Mouse (Mus musculus): ENCODE results near the gene Rcn3. TPM values are rescaled to one million over a fixed set of nuclear protein-coding genes. Genes with fewer than 3 reads are reported as not detected.

The Rcn3 gene
- polyA plus RNA-seq, 1 experiment from 2014 or later = 339 TPM

DNA sequence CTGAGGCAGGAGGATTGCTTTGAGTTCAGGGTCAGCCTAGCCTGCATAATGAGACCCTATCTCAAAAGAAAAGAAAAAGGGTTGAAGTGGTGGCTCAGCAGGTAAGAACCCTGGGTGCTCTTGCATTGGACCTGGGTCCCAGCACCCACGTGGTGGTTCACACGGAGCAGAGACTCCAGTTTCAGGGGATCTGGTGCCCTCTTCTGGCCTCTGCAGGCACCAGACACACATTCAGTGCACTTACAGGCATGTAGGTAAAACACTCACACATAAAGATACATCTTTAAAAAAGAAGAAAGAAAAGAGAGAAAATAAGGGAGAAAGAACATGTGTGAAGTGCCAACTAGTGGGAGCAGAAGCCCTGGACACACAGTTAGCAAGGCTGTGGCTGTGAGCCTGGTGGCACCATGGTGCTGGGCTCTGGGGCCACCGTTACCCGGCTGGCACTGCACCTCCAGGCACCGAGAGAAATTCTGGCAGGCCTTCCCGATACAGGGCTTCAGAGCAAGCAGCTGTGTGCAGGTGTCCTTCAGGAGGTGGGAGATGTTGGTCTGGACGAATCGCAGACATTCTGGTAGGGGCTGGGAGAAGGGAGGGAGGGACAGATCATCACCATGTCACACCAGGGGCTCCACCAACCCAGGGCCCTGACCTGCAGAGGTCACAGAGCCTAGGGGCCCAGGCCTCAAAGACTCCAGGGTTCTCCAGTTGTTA is 41.6 kb upstream of the Rcn3 start:
- H3K4me3 ChIP-seq (ENCODE audit: low read depth, low read length) = no peak overlapping the region
- H3K4me2 ChIP-seq = no peak overlapping the region
- WGBS (ENCODE audit: insufficient replicate concordance) = 77% methylated on average over 8 of the region's 8 CpGs
- no peaks in the 10 kb centered on the region for H3K9me3 ChIP-seq (replicated peaks; ENCODE audit: control insufficient read depth, low read length)
- no peak for ATAC-seq (replicated peaks; ENCODE audit: insufficient number of reproducible peaks, low FRiP score, low TSS enrichment)
- H3K9ac ChIP-seq (ENCODE audit: low read depth, low read length) = no peak overlapping the region
- no peaks in the 10 kb centered on the region for H3K36me3 ChIP-seq (ENCODE audit: control insufficient read depth, insufficient read depth, low read length)
- H3K27me3 ChIP-seq (ENCODE audit: control insufficient read depth, insufficient read depth, low read length) = peaks cover 4% of the 10 kb centered on the region; the same call in 1 of the 2 replicates
- no peak overlapping the region for H3K27ac ChIP-seq (ENCODE audit: low read depth, low read length)
- peaks cover 14% of the 10 kb centered on the region for H3K4me1 ChIP-seq (ENCODE audit: control insufficient read depth, insufficient read depth, low read length)

DNA sequence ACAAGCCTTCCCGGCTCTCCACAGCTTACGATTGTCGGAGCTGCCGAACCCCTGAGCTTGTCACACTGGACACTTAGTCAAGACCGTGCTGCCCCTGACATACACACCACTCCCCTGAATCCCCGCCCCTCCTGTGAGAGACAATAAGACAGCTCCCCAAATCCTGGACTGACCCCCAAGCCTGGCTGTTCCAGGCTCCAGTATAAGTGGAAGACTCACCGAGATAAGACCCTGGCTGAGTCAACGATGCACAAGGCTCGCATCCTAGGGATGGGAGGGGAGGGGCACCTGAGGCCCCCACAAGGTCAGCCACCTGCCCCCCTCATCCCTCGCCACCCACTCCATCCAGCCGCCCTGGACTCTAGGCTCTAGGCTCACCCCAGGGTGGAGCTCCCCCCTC is 39.8 kb upstream of the Rcn3 start:
- WGBS (ENCODE audit: insufficient replicate concordance) = 62% methylated on average over 11 of the region's 11 CpGs
- no peak overlapping the region for H3K4me3 ChIP-seq (ENCODE audit: low read depth, low read length)
- H3K4me2 ChIP-seq = no peak overlapping the region
- no peak overlapping the region for H3K27ac ChIP-seq (ENCODE audit: low read depth, low read length)
- H3K4me1 ChIP-seq (ENCODE audit: control insufficient read depth, insufficient read depth, low read length) = peaks cover 14% of the 10 kb centered on the region
- peaks cover 4% of the 10 kb centered on the region; the same call in 1 of the 2 replicates for H3K27me3 ChIP-seq (ENCODE audit: control insufficient read depth, insufficient read depth, low read length)
- peaks cover 5% of the 10 kb centered on the region for H3K36me3 ChIP-seq (ENCODE audit: control insufficient read depth, insufficient read depth, low read length)
- no peaks in the 10 kb centered on the region for H3K9me3 ChIP-seq (replicated peaks; ENCODE audit: control insufficient read depth, low read length)
- 0 out of 2 replicates have a peak overlapping the region, but pooled peaks have one; percentile 10 for H3K9ac ChIP-seq (ENCODE audit: low read depth, low read length)
- no peak for ATAC-seq (replicated peaks; ENCODE audit: insufficient number of reproducible peaks, low FRiP score, low TSS enrichment)

- 49% methylated on average over 15 of the region's 15 CpGs for WGBS (ENCODE audit: insufficient replicate concordance)
- peaks cover 22% of the 10 kb centered on the region for H3K4me1 ChIP-seq (ENCODE audit: control insufficient read depth, insufficient read depth, low read length)
- no peaks in the 10 kb centered on the region for H3K27me3 ChIP-seq (ENCODE audit: control insufficient read depth, insufficient read depth, low read length)
- ATAC-seq (replicated peaks; ENCODE audit: insufficient number of reproducible peaks, low FRiP score, low TSS enrichment) = no peak
- H3K27ac ChIP-seq (ENCODE audit: low read depth, low read length) = peak overlapping the region; percentile 85; the same call in 1 of the 2 replicates
- H3K36me3 ChIP-seq (ENCODE audit: control insufficient read depth, insufficient read depth, low read length) = peaks cover 24% of the 10 kb centered on the region
- H3K4me2 ChIP-seq = peak overlapping the region; percentile 83
- peak overlapping the region; percentile 77 for H3K9ac ChIP-seq (ENCODE audit: low read depth, low read length)
- H3K9me3 ChIP-seq (replicated peaks; ENCODE audit: control insufficient read depth, low read length) = no peaks in the 10 kb centered on the region
- peak overlapping the region; percentile 93 for H3K4me3 ChIP-seq (ENCODE audit: low read depth, low read length)
Measured at GRCm38 (mm10) chr7:45129776-45130512, 37.9 kb upstream of the Rcn3 start.

DNA sequence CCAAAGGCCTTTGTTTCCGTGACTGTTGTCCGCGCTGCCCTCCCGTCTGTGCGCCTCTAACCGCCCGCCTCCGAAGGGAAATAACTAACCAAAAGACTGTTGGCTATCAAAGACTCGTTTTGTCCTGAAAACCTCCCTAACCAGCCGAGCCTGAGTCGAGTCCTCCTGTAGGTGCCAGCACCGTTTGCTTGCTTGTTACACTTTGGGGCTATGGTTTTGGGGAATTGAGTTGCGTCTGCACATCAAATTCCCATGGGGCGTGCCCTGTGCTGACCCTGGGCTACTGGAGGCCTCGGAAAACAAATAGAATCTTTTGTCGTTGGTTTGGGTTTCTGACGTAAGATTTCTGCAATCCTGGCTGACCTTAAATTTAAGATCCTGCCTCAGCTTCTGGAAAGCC is 37.3 kb upstream of the Rcn3 start:
- H3K4me2 ChIP-seq = peak overlapping the region; percentile 83
- peaks cover 24% of the 10 kb centered on the region for H3K36me3 ChIP-seq (ENCODE audit: control insufficient read depth, insufficient read depth, low read length)
- ATAC-seq (replicated peaks; ENCODE audit: insufficient number of reproducible peaks, low FRiP score, low TSS enrichment) = peak; percentile 15; the same call in 1 of the 2 replicates
- peak overlapping the region; percentile 85 for H3K27ac ChIP-seq (ENCODE audit: low read depth, low read length)
- H3K4me1 ChIP-seq (ENCODE audit: control insufficient read depth, insufficient read depth, low read length) = peaks cover 25% of the 10 kb centered on the region
- H3K9ac ChIP-seq (ENCODE audit: low read depth, low read length) = peak overlapping the region; percentile 77
- H3K9me3 ChIP-seq (replicated peaks; ENCODE audit: control insufficient read depth, low read length) = no peaks in the 10 kb centered on the region
- H3K4me3 ChIP-seq (ENCODE audit: low read depth, low read length) = peak overlapping the region; percentile 93
- WGBS (ENCODE audit: insufficient replicate concordance) = 3% methylated on average over 17 of the region's 17 CpGs
- no peaks in the 10 kb centered on the region for H3K27me3 ChIP-seq (ENCODE audit: control insufficient read depth, insufficient read depth, low read length)

GRCm38 (mm10) chr7:45128624-45129246 is 36.7 kb upstream of the Rcn3 start, which contains the start of gene Rpl13a:
TSS of gene Rpl13a (minus strand) at chr7:45128761.
- Histone ChIP-seq H3K9ac (ENCODE audit: low read depth, low read length) (peak within 1 kb of the TSS; percentile 100), H3K27me3 (ENCODE audit: control insufficient read depth, insufficient read depth, low read length) (no peaks in the 10 kb centered on the region), H3K9me3 (replicated peaks; ENCODE audit: control insufficient read depth, low read length) (no peaks in the 10 kb centered on the region), H3K4me1 (ENCODE audit: control insufficient read depth, insufficient read depth, low read length) (peaks cover 25% of the 10 kb centered on the region), H3K4me3 (ENCODE audit: low read depth, low read length) (peak within 1 kb of the TSS; percentile 93), H3K4me2 (peak within 1 kb of the TSS; percentile 96), H3K36me3 (ENCODE audit: control insufficient read depth, insufficient read depth, low read length) (peaks cover 24% of the 10 kb centered on the region), H3K27ac (ENCODE audit: low read depth, low read length) (peak within 1 kb of the TSS; percentile 95)
- peak; percentile 91 for ATAC-seq (replicated peaks; ENCODE audit: insufficient number of reproducible peaks, low FRiP score, low TSS enrichment)
- under 1% methylated on average over 48 of the region's 48 CpGs for WGBS (ENCODE audit: insufficient replicate concordance)

DNA sequence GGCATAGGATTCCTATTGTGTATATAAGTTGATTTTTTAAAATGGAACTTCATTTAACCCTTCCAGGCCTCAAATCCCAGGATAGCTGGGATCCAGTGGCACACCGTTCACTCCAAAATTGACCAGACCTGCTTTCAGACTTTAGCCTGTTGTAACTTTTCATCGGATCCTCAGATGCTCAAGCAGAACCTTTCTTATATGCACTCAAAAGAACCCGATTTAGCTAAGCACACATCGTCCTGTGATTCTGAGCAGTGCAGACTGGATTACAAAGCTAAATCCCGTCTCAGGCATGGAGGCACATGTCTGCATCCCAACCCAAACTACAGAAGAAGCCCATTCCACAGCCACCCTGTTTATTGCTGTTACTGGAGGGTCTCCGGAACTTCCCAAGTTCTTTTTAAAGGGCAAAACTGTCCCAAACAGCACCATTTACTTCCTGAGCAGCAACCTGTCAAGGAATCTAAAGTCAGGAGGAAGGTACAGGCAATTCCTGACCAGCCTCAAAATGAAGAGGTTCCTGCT is 35.7 kb upstream of the Rcn3 start:
- Histone ChIP-seq H3K9ac (ENCODE audit: low read depth, low read length) (peak overlapping the region; percentile 100), H3K27me3 (ENCODE audit: control insufficient read depth, insufficient read depth, low read length) (no peaks in the 10 kb centered on the region), H3K9me3 (replicated peaks; ENCODE audit: control insufficient read depth, low read length) (no peaks in the 10 kb centered on the region), H3K4me3 (ENCODE audit: low read depth, low read length) (peak overlapping the region; percentile 93), H3K36me3 (ENCODE audit: control insufficient read depth, insufficient read depth, low read length) (peaks cover 27% of the 10 kb centered on the region), H3K27ac (ENCODE audit: low read depth, low read length) (peak overlapping the region; percentile 95), H3K4me2 (peak overlapping the region; percentile 96), H3K4me1 (ENCODE audit: control insufficient read depth, insufficient read depth, low read length) (peaks cover 30% of the 10 kb centered on the region)
- no peak for ATAC-seq (replicated peaks; ENCODE audit: insufficient number of reproducible peaks, low FRiP score, low TSS enrichment)
- under 1% methylated on average over 6 of the region's 6 CpGs for WGBS (ENCODE audit: insufficient replicate concordance)

DNA sequence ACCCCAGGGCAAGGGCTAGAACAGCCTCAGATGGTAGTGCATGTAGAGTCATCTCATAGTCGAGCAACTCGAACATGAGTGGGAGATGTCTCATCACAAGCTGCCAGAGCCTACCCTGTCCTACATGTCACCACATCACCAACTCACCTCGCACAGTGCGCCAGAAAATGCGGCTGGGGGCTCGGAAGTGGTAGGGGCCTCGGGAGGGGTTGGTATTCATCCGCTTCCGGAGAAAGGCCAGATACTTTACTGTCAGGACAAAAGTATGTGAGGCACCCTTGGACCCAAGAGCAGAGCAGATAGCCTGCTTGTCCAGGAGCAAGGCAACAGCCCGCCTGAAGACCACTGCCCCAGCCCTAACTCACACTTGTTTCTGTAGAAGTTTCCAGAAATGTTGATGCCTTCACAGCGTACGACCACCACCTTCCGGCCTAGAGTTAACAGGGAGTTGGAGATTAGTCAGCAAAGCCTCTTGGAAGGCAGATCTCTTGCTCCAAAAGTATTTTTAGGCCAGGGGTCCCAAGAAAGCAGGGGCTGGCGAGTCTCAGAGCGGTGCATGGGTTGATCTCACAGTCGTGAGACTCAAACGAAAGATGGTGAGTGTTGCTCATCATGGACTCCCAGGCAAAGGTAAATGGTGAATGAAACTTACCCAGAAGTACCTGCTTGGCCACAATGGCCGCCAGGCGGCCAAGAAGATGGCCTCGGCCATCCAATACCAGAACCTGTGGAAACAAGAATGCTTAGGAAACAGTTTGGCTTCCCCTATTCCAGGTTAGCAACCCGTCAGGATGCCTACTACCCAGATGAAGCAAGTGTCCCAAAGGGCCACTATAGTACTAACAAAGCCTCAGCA is 35.1 kb upstream of the Rcn3 start:
- Histone ChIP-seq H3K36me3 (ENCODE audit: control insufficient read depth, insufficient read depth, low read length) (peaks cover 32% of the 10 kb centered on the region), H3K9me3 (replicated peaks; ENCODE audit: control insufficient read depth, low read length) (no peaks in the 10 kb centered on the region), H3K4me1 (ENCODE audit: control insufficient read depth, insufficient read depth, low read length) (peaks cover 35% of the 10 kb centered on the region), H3K27ac (ENCODE audit: low read depth, low read length) (peak overlapping the region; percentile 95), H3K9ac (ENCODE audit: low read depth, low read length) (peak overlapping the region; percentile 100), H3K4me2 (peak overlapping the region; percentile 96), H3K4me3 (ENCODE audit: low read depth, low read length) (peak overlapping the region; percentile 93), H3K27me3 (ENCODE audit: control insufficient read depth, insufficient read depth, low read length) (no peaks in the 10 kb centered on the region)
- no peak for ATAC-seq (replicated peaks; ENCODE audit: insufficient number of reproducible peaks, low FRiP score, low TSS enrichment)
- WGBS (ENCODE audit: insufficient replicate concordance) = 31% methylated on average over 21 of the region's 21 CpGs

Data from heart, embryonic 11.5 days (tissue).